Mouse (Mus musculus) ES-E14 (cell line): ENCODE data around the gene Kifc3.

ENCODE experiments used
- CHD2 ChIP-seq: IDR thresholded peaks from 2 replicates; pipeline ENCODE4 v1.6.1; 2014; ENCODE audit warnings: mild to moderate bottlenecking, low read depth, low read length, inconsistent platforms
- HCFC1 ChIP-seq: IDR thresholded peaks from 2 replicates; pipeline ENCODE4 v1.6.1; 2012; ENCODE audit warnings: low read length, inconsistent platforms, borderline replicate concordance; ENCODE audit not compliant: insufficient read depth
- MAFK ChIP-seq: IDR thresholded peaks from 2 replicates; pipeline ENCODE4 v1.6.1; 2014; ENCODE audit warnings: mild to moderate bottlenecking, low read depth, low read length, inconsistent platforms; ENCODE audit not compliant: insufficient read depth
- ZC3H11A ChIP-seq: IDR thresholded peaks from 2 replicates; pipeline ENCODE4 v1.6.1; 2012; ENCODE audit warnings: low read depth, mild to moderate bottlenecking, inconsistent platforms, low read length, borderline replicate concordance
- ZNF384 ChIP-seq: IDR thresholded peaks from 2 replicates; pipeline ENCODE4 v1.6.1; 2012; ENCODE audit warnings: low read depth, low read length, inconsistent platforms

DNA sequence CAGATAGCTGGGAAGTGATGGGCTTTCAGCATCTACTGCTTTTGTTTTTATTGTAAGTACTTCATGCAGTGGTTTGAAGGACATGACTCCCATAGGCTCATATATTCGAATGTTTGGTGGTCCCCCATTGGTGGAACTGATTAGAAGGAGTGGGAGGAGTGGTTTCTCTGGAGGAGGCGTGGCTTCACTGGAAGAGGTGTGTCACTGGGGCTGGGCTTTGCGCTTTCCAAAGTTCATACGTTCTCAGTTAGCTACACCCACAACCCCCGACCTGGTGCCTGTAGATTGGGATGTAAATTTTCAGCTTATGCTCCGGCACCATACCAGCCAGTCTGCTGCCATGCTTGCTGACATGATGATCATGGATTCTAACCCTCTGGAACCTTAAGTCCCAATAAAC lies 148.2 kb downstream of the Kifc3 start:
- TF ChIP-seq ZC3H11A (no peak), MAFK (no peak), CHD2 (no peak), HCFC1 (no peak), ZNF384 (no peak)
